Mouse (Mus musculus) G1E (cell line): ENCODE measurements at regions not wholly inside any gene's neighbourhood (a gene's known extent, or its start where the extent isn't known, plus 50 kb on each side); places are given as distances from the start of the nearest gene placed in this dataset.

Experiments
- ATAC-seq: 2 replicates; pipeline ENCODE4 v1.8.0; 2016; ENCODE audit warnings: mild to moderate bottlenecking; ENCODE audit not compliant: insufficient number of reproducible peaks, poor library complexity, low FRiP score, severe bottlenecking; ENCODE audit errors: extremely low read depth
- DNase-seq: peaks from one replicate; pipeline ENCODE4 v3.0.0; 2012; ENCODE audit warnings: low spot score
- H3K27me3 ChIP-seq: 2 replicates; pipeline ENCODE4 v1.6.1; 2012; ENCODE audit warnings: mild to moderate bottlenecking, low read length, inconsistent platforms; ENCODE audit not compliant: insufficient read depth
- H3K36me3 ChIP-seq: replicated peaks from 2 replicates; pipeline ENCODE3; 2012; ENCODE audit warnings: mild to moderate bottlenecking, inconsistent platforms
- H3K4me1 ChIP-seq: 2 replicates; pipeline ENCODE4 v1.6.1; 2012; ENCODE audit warnings: low read depth, low read length, inconsistent platforms, mixed read lengths; ENCODE audit not compliant: insufficient read depth
- H3K4me3 ChIP-seq: 2 replicates; pipeline ENCODE4 v1.5.1; 2012; ENCODE audit warnings: low read depth, mild to moderate bottlenecking, inconsistent platforms, low read length, moderate library complexity, mixed read lengths
- H3K9me3 ChIP-seq: replicated peaks from 2 replicates; pipeline ENCODE4 v1.6.1; 2012; ENCODE audit warnings: inconsistent platforms
- CTCF ChIP-seq: IDR thresholded peaks from 2 replicates; pipeline ENCODE4 v1.5.1; 2012; ENCODE audit warnings: low read depth, low read length, inconsistent platforms, mixed read lengths
- GATA1 ChIP-seq: IDR thresholded peaks from 2 replicates; pipeline ENCODE4 v1.6.1; 2012; ENCODE audit warnings: borderline replicate concordance, low read length, inconsistent platforms, mixed read lengths
- GATA2 ChIP-seq: IDR thresholded peaks from 2 replicates; pipeline ENCODE4 v1.6.1; 2012; ENCODE audit warnings: low read depth, low read length, inconsistent platforms, borderline replicate concordance
- POLR2AphosphoS5 ChIP-seq: IDR thresholded peaks from 2 replicates; pipeline ENCODE4 v1.6.1; 2012; ENCODE audit warnings: low read depth, low read length, inconsistent platforms; ENCODE audit not compliant: insufficient replicate concordance
- TAL1 ChIP-seq: conservative IDR thresholded peaks from 2 replicates; pipeline ENCODE4 v1.6.1; 2012; ENCODE audit warnings: low read depth, low read length, inconsistent platforms, mixed read lengths

GRCm38 (mm10) chr14:15603954-15604523 lies 165.3 kb upstream of the Lrrc3b start:
- Histone ChIP-seq H3K4me3 (no peak overlapping the region), H3K4me1 (no peaks in the 10 kb centered on the region), H3K9me3 (no peaks in the 10 kb centered on the region), H3K27me3 (no peaks in the 10 kb centered on the region), H3K36me3 (no peaks in the 10 kb centered on the region)
- DNase-seq = no peak
- no peak for ATAC-seq
- TF ChIP-seq CTCF = no peak
- TF ChIP-seq POLR2AphosphoS5 = no peak
- no peak for TF ChIP-seq GATA2
- TF ChIP-seq GATA1 = no peak
- TF ChIP-seq TAL1 = no peak

- no peaks in the 10 kb centered on the region for H3K9me3 ChIP-seq
- ATAC-seq (no peak), DNase-seq (no peak)
- H3K4me3 ChIP-seq = no peak overlapping the region
- TF ChIP-seq POLR2AphosphoS5 (no peak), CTCF (no peak), GATA2 (no peak), TAL1 (no peak), GATA1 (no peak)
- no peaks in the 10 kb centered on the region for H3K36me3 ChIP-seq
- H3K27me3 ChIP-seq = no peaks in the 10 kb centered on the region
- H3K4me1 ChIP-seq = no peaks in the 10 kb centered on the region
Observed at GRCm38 (mm10) chr14:15610166-15610565, 171.4 kb upstream of the Lrrc3b start.

- H3K4me1 ChIP-seq = no peaks in the 10 kb centered on the region
- no peak for ATAC-seq
- no peaks in the 10 kb centered on the region for H3K27me3 ChIP-seq
- no peak overlapping the region for H3K4me3 ChIP-seq
- no peaks in the 10 kb centered on the region for H3K36me3 ChIP-seq
- no peaks in the 10 kb centered on the region for H3K9me3 ChIP-seq
- DNase-seq = no peak
- no peak for TF ChIP-seq POLR2AphosphoS5
- TF ChIP-seq GATA1 = no peak
- no peak for TF ChIP-seq CTCF
- TF ChIP-seq GATA2 = no peak
- no peak for TF ChIP-seq TAL1
Observed at GRCm38 (mm10) chr14:15634581-15634980, 195.8 kb upstream of the Lrrc3b start.

- DNase-seq (no peak), ATAC-seq (no peak)
- no peak overlapping the region for H3K4me3 ChIP-seq
- TF ChIP-seq CTCF = no peak
- no peak for TF ChIP-seq TAL1
- no peak for TF ChIP-seq GATA2
- no peak for TF ChIP-seq POLR2AphosphoS5
- no peak for TF ChIP-seq GATA1
- H3K27me3 ChIP-seq = no peaks in the 10 kb centered on the region
- no peaks in the 10 kb centered on the region for H3K36me3 ChIP-seq
- no peaks in the 10 kb centered on the region for H3K4me1 ChIP-seq
- no peaks in the 10 kb centered on the region for H3K9me3 ChIP-seq
Observed at GRCm38 (mm10) chr14:15637681-15638080, 198.9 kb upstream of the Lrrc3b start.

GRCm38 (mm10) chr14:15638869-15639268 lies 200.1 kb upstream of the Lrrc3b start:
- no peaks in the 10 kb centered on the region for H3K27me3 ChIP-seq
- DNase-seq = no peak
- no peaks in the 10 kb centered on the region for H3K4me1 ChIP-seq
- no peak for TF ChIP-seq TAL1
- no peak for TF ChIP-seq CTCF
- TF ChIP-seq GATA2 = no peak
- no peak for TF ChIP-seq GATA1
- TF ChIP-seq POLR2AphosphoS5 = no peak
- H3K9me3 ChIP-seq = no peaks in the 10 kb centered on the region
- H3K36me3 ChIP-seq = no peaks in the 10 kb centered on the region
- no peak overlapping the region for H3K4me3 ChIP-seq
- no peak for ATAC-seq

GRCm38 (mm10) chr14:15660886-15661285 lies 222.1 kb upstream of the Lrrc3b start:
- DNase-seq = no peak
- Histone ChIP-seq H3K9me3 (no peaks in the 10 kb centered on the region), H3K4me3 (no peak overlapping the region), H3K36me3 (no peaks in the 10 kb centered on the region), H3K4me1 (no peaks in the 10 kb centered on the region), H3K27me3 (no peaks in the 10 kb centered on the region)
- ATAC-seq = no peak
- TF ChIP-seq GATA2 (no peak), TAL1 (no peak), GATA1 (no peak), CTCF (no peak), POLR2AphosphoS5 (no peak)

GRCm38 (mm10) chr14:15672292-15672691 lies 233.5 kb upstream of the Lrrc3b start:
- Histone ChIP-seq H3K4me1 (no peaks in the 10 kb centered on the region), H3K4me3 (no peak overlapping the region), H3K27me3 (no peaks in the 10 kb centered on the region), H3K36me3 (no peaks in the 10 kb centered on the region), H3K9me3 (no peaks in the 10 kb centered on the region)
- TF ChIP-seq TAL1 = no peak
- TF ChIP-seq CTCF = no peak
- no peak for TF ChIP-seq POLR2AphosphoS5
- TF ChIP-seq GATA2 = no peak
- no peak for TF ChIP-seq GATA1
- no peak for ATAC-seq
- no peak for DNase-seq
